Mouse (Mus musculus) testis, adult 2 months (tissue): ENCODE data around the gene Galnt6.

Experiments used
- CTCF ChIP-seq: fragments of 200-500 bp; IDR thresholded peaks from 2 replicates; pipeline ENCODE4 v1.5.1; 2012; ENCODE audit warnings: low read depth, mild to moderate bottlenecking, inconsistent platforms, low read length, moderate library complexity; ENCODE audit not compliant: control insufficient read depth, insufficient read depth, insufficient replicate concordance
- POLR2A ChIP-seq: fragments of 200-500 bp; IDR thresholded peaks from 2 replicates; pipeline ENCODE4 v1.6.1; 2012; ENCODE audit warnings: low read depth, mild to moderate bottlenecking, inconsistent platforms, low read length, moderate library complexity; ENCODE audit not compliant: control insufficient read depth

DNA sequence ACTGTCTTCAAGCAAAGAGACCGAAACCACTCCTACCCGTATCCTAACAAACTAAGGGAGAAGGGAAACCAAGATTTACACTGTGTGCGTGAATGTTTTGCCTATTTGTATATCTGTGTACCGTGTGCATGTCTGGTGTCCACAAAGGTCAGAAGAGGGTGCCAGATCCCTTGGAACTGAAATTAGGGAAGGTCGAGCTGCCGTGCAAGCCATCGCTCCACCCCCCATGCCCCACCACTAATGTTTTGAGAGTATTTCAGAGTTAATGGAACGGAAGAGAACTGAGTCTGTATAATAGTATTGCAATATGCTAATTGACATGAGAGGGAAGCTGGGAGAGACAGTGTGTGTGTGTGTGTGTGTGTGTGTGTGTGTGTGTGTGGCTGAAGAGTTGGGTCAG, 51.5 kb downstream of the Galnt6 start:
- TF ChIP-seq CTCF (no peak), POLR2A (no peak)
